Mouse (Mus musculus) limb, embryonic 12.5 days (tissue): ENCODE measurements around the gene Mgarp. TPM values are rescaled to one million over a fixed set of nuclear protein-coding genes. Genes with fewer than 3 reads are reported as not detected.
"Not testable (repeated sequence)": the region's sequence is repeated elsewhere in the genome, so short reads cannot be mapped to it uniquely, and the experiment has no call there.

ENCODE experiments used
- ATAC-seq: fragments of 200-750 bp; cut with Nextera tagmentation; 2 replicates; pipeline ENCODE4 v1.8.0; 2017; ENCODE audit warnings: low read depth, moderate TSS enrichment; ENCODE audit not compliant: insufficient number of reproducible peaks, insufficient read depth, low FRiP score, low TSS enrichment
- H3K27ac ChIP-seq: fragments of 300-500 bp; sonication (generic); 2 replicates; pipeline ENCODE4 v1.5.1; 2016; ENCODE audit warnings: mild to moderate bottlenecking, moderate library complexity
- H3K27me3 ChIP-seq: fragments of 300-500 bp; sonication (generic); 2 replicates; pipeline ENCODE4 v1.6.1; 2016; ENCODE audit warnings: mild to moderate bottlenecking, moderate library complexity
- H3K36me3 ChIP-seq: fragments of 300-500 bp; sonication (generic); 2 replicates; pipeline ENCODE4 v1.6.1; 2016; ENCODE audit warnings: mild to moderate bottlenecking, moderate library complexity
- H3K4me1 ChIP-seq: fragments of 300-500 bp; sonication (generic); replicated peaks from 2 replicates; pipeline ENCODE4 v1.6.1; 2016
- H3K4me2 ChIP-seq: fragments of 300-500 bp; sonication (generic); 2 replicates; pipeline ENCODE4 v1.6.1; 2016; ENCODE audit warnings: mild to moderate bottlenecking, moderate library complexity
- H3K4me3 ChIP-seq: fragments of 300-500 bp; sonication (generic); replicated peaks from 2 replicates; pipeline ENCODE4 v1.5.1; 2016; ENCODE audit warnings: mild to moderate bottlenecking
- H3K9ac ChIP-seq: fragments of 300-500 bp; sonication (generic); replicated peaks from 2 replicates; pipeline ENCODE4 v1.6.1; 2016; ENCODE audit warnings: mild to moderate bottlenecking, moderate library complexity
- H3K9me3 ChIP-seq: fragments of 300-500 bp; sonication (generic); 2 replicates; pipeline ENCODE4 v1.6.1; 2016; ENCODE audit warnings: mild to moderate bottlenecking, moderate library complexity
- WGBS: fragments of 180-500 bp; shearing (Covaris S2); methylation state at CpG from one replicate; pipeline ENCODE4 v1.1.7; 2016; 5-methylcytosine and 5-hydroxymethylcytosine counted together
- polyA plus RNA-seq: library from polyadenylated mRNA; unstranded; fragments of >200 nt; fragmentation: Nextera tagmentation; extraction: Ambion mirVana; gene quantifications from 2 replicates; pipeline ENCODE4 v1.2.1, GENCODE M21; 2016

Mgarp gene
- polyA plus RNA-seq, 1 experiment from 2014 or later = 3.8 TPM

GRCm38 (mm10) chr3:51415098-51416072 is 18.8 kb upstream of the Mgarp start, which contains the start of gene Naa15:
Gene Naa15 (plus strand): TSS chr3:51415148.
- peak within 1 kb of the TSS; percentile 82 for H3K4me2 ChIP-seq
- peak within 1 kb of the TSS; percentile 98 for H3K9ac ChIP-seq
- 5% methylated on average over 43 of the region's 43 CpGs for WGBS
- H3K4me3 ChIP-seq = peak within 1 kb of the TSS; percentile 100
- peaks cover 19% of the 10 kb centered on the region for H3K4me1 ChIP-seq
- peak; percentile 85 for ATAC-seq
- no peaks in the 10 kb centered on the region for H3K9me3 ChIP-seq
- H3K27me3 ChIP-seq = no peaks in the 10 kb centered on the region
- peak within 1 kb of the TSS; percentile 94 for H3K27ac ChIP-seq
- H3K36me3 ChIP-seq = no peaks in the 10 kb centered on the region

- H3K4me1 ChIP-seq = peaks cover 16% of the 10 kb centered on the region
These were observed 16.7 kb upstream of the Mgarp start for GRCm38 (mm10) chr3:51413276-51413675.

GRCm38 (mm10) chr3:51412457-51412856 is 15.9 kb upstream of the Mgarp start:
- 93% methylated on average over 7 of the region's 7 CpGs for WGBS
- no peak overlapping the region for H3K9ac ChIP-seq
- no peak overlapping the region for H3K4me2 ChIP-seq
- no peaks in the 10 kb centered on the region for H3K9me3 ChIP-seq
- H3K36me3 ChIP-seq = no peaks in the 10 kb centered on the region
- ATAC-seq = no peak
- no peaks in the 10 kb centered on the region for H3K27me3 ChIP-seq
- no peak overlapping the region for H3K4me3 ChIP-seq
- peaks cover 14% of the 10 kb centered on the region for H3K4me1 ChIP-seq
- H3K27ac ChIP-seq = no peak overlapping the region

More at GRCm38 (mm10) chr3:51413276-51413675, 16.7 kb upstream of the Mgarp start:
- H3K27ac ChIP-seq = no peak overlapping the region
- no peaks in the 10 kb centered on the region for H3K9me3 ChIP-seq
- no peak overlapping the region for H3K4me2 ChIP-seq
- 94% methylated on average over 1 of the region's 1 CpGs for WGBS
- H3K9ac ChIP-seq = no peak overlapping the region
- no peak for ATAC-seq
- no peak overlapping the region for H3K4me3 ChIP-seq
- no peaks in the 10 kb centered on the region for H3K27me3 ChIP-seq
- no peaks in the 10 kb centered on the region for H3K36me3 ChIP-seq

GRCm38 (mm10) chr3:51408561-51409183 is 12.1 kb upstream of the Mgarp start, which contains the start of gene Ndufc1:
Gene Ndufc1 (minus strand): TSS chr3:51408988.
- under 1% methylated on average over 40 of the region's 40 CpGs for WGBS
- peak; percentile 85 for ATAC-seq
- peak within 1 kb of the TSS; percentile 97 for H3K27ac ChIP-seq

DNA sequence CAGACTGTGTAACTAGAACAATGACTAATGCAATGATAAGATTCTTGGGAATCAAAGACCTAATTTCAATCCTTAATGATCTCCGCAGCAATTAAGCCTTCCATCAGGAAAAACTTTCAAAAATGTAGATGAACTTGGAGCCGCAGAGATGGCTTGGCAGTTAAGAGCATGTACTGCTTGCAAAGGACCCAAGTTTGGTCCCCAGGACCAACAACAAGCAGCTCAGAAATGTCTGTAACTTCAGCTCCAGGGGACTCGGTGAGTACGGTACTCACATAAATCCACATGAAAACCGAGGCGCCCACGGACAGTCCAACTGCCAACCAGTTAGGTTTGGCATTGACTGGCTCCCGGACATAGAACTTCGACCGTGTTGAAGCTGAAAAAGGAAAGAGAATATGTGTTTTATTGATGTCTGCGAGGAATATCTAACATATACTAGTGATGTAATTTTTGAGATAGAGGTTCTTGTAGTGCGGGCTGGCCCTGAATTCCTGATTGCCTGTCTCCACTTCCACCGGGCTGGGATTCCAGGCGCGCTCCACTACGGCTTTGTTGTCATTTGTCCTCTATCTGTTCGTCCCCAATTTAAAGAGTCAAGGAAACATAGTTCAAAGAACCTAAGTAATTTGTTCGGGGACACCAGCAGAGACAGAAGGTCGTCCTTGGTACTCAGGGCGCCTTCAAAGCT is 11.5 kb upstream of the Mgarp start:
- Histone ChIP-seq H3K4me2 (peak overlapping the region; percentile 70), H3K27me3 (no peaks in the 10 kb centered on the region), H3K27ac (peak overlapping the region; percentile 97), H3K36me3 (peaks cover 34% of the 10 kb centered on the region), H3K9me3 (no peaks in the 10 kb centered on the region), H3K4me1 (peaks cover 6% of the 10 kb centered on the region), H3K4me3 (peak overlapping the region; percentile 75), H3K9ac (peak overlapping the region; percentile 90)
- 21% methylated on average over 20 of the region's 20 CpGs for WGBS
- ATAC-seq = no peak

More at GRCm38 (mm10) chr3:51408561-51409183, 12.1 kb upstream of the Mgarp start, which contains the start of gene Ndufc1:
- Histone ChIP-seq H3K4me1 (peaks cover 6% of the 10 kb centered on the region), H3K9ac (peak within 1 kb of the TSS; percentile 90), H3K4me3 (peak within 1 kb of the TSS; percentile 75), H3K9me3 (no peaks in the 10 kb centered on the region), H3K36me3 (peaks cover 27% of the 10 kb centered on the region), H3K27me3 (no peaks in the 10 kb centered on the region), H3K4me2 (peak within 1 kb of the TSS; percentile 70)

DNA sequence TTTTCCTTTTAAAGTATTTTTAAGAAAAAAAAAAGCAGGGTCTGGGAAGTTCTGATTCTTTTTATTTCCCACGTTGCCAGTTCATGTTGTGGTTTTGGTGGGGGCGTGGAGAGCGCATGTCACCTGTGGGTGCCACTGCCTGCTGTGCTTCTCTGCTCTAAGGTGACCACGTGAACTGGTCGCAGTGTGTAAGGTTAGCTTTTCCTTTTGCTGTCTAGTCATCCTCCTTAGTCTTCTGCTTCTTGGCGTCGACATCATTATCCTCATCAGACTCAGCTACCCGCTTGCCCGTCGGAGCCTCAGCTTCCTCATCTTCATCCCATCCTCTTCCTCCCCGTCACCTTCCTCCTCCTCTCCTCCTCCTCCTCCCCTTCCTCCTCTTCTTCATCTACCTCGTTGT is 6.1 kb upstream of the Mgarp start:
- no peak overlapping the region for H3K27ac ChIP-seq
- no peaks in the 10 kb centered on the region for H3K9me3 ChIP-seq
- H3K36me3 ChIP-seq = peaks cover 39% of the 10 kb centered on the region
- peaks cover 2% of the 10 kb centered on the region for H3K4me1 ChIP-seq
- H3K4me2 ChIP-seq = no peak overlapping the region
- 95% methylated on average over 12 of the region's 12 CpGs for WGBS
- ATAC-seq = no peak
- no peak overlapping the region for H3K9ac ChIP-seq
- peaks cover 13% of the 10 kb centered on the region for H3K27me3 ChIP-seq
- H3K4me3 ChIP-seq = no peak overlapping the region

GRCm38 (mm10) chr3:51402054-51402453 is 5.5 kb upstream of the Mgarp start:
- H3K4me3 ChIP-seq, H3K4me1 ChIP-seq, H3K27ac ChIP-seq, H3K9me3 ChIP-seq, ATAC-seq, H3K4me2 ChIP-seq, H3K9ac ChIP-seq: not testable (repeated sequence)
- Histone ChIP-seq H3K27me3 (peaks cover 17% of the 10 kb centered on the region), H3K36me3 (peaks cover 39% of the 10 kb centered on the region)
- WGBS = 72% methylated on average over 4 of the region's 4 CpGs

DNA sequence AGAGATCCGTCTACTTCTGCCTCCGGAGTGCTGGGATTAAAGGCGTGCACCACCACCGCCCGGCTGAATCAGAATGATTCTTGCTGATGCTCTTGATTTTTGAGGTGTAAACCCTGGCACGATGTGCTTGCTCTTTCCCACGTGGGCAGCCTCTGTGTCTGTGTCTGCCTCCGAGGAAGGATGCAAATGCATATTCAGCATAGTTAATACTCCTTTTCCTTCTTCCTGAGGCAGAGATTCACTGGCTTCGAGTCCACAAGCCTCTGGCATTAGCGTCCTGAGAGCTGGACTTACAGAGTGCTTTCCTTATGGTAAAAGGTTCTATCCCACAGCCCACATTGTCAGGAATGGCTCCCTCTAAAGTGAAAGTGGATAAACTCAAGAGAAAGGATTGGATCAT is 4.1 kb upstream of the Mgarp start:
- no peak for ATAC-seq
- H3K36me3 ChIP-seq = peaks cover 27% of the 10 kb centered on the region
- WGBS = 82% methylated on average over 10 of the region's 10 CpGs

DNA sequence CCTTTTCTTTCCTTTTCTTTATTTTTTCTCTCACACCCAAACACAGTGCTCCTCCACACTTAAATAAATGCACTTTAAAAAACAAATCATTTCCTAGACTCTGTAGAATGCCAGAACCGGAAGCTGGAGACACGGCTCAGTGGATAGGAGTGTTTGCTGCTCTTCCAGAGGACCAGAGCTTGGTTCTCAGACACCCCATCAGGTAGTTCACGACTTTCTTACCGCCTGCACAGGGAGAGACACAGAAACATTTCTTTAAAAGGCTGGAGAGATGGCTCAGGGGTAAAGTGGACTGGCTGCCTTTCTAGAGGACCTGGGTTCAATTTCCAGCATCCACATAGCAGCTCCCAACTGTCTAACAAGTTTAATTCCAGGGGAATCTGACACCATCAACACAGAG is 3.0 kb upstream of the Mgarp start:
- Histone ChIP-seq H3K9me3 (no peaks in the 10 kb centered on the region), H3K4me1 (no peaks in the 10 kb centered on the region), H3K27me3 (peaks cover 40% of the 10 kb centered on the region), H3K4me3 (no peak overlapping the region), H3K4me2 (no peak overlapping the region), H3K27ac (no peak overlapping the region), H3K36me3 (peaks cover 20% of the 10 kb centered on the region), H3K9ac (no peak overlapping the region)
- ATAC-seq = no peak
- WGBS = 61% methylated on average over 4 of the region's 4 CpGs

More for the DNA sequence above, 4.1 kb upstream of the Mgarp start:
- H3K27ac ChIP-seq = no peak overlapping the region
- H3K4me3 ChIP-seq = no peak overlapping the region
- H3K4me2 ChIP-seq = no peak overlapping the region
- H3K4me1 ChIP-seq = no peaks in the 10 kb centered on the region
- H3K9ac ChIP-seq = no peak overlapping the region
- H3K27me3 ChIP-seq = peaks cover 31% of the 10 kb centered on the region
- H3K9me3 ChIP-seq = no peaks in the 10 kb centered on the region

GRCm38 (mm10) chr3:51398667-51399066 is 2.1 kb upstream of the Mgarp start:
- ATAC-seq = no peak
- Histone ChIP-seq H3K4me2 (no peak overlapping the region), H3K27ac (no peak overlapping the region), H3K27me3 (peaks cover 40% of the 10 kb centered on the region), H3K9me3 (no peaks in the 10 kb centered on the region), H3K9ac (no peak overlapping the region), H3K4me1 (no peaks in the 10 kb centered on the region), H3K4me3 (no peak overlapping the region), H3K36me3 (peaks cover 11% of the 10 kb centered on the region)
- WGBS = 23% methylated on average over 3 of the region's 3 CpGs
